Mouse (Mus musculus) Patski (cell line): ENCODE data around the gene Slc30a1. TPM values are rescaled to one million over a fixed set of nuclear protein-coding genes. Genes with fewer than 3 reads are reported as not detected.

ENCODE experiments used
- ATAC-seq: fragments of 100-300 bp; one replicate; pipeline ENCODE4 v1.8.0; 2021
- CTCF ChIA-PET: fragments of 350-600 bp; sonication (Branson Sonifier 250); formaldehyde crosslinking; loops from one replicate; lab custom pipeline; 2022; ENCODE audit warnings: inconsistent platforms; lab: Charles Lee
- POLR2A ChIA-PET: fragments of 350-600 bp; sonication (Branson Sonifier 250); formaldehyde crosslinking; loops from one replicate; lab custom pipeline; 2022; ENCODE audit warnings: antibody characterized with exemption, inconsistent platforms; lab: Charles Lee
- DNase-seq: peaks from one replicate; pipeline ENCODE4 v3.0.0-alpha.2; 2011; ENCODE audit warnings: low read depth, low spot score
- H3K27me3 ChIP-seq: fragments of 371-371 bp; one replicate; pipeline ENCODE4 v1.5.1; 2021
- CTCF ChIP-seq: fragments of 100-300 bp; IDR thresholded peaks from one replicate; pipeline ENCODE4 v1.5.1; 2021
- in situ Hi-C: fragments of 300-500 bp; cut with MboI; formaldehyde crosslinking; loops from 3 replicates; pipeline ENCODE4 v1.11.1; 2018; ENCODE audit warnings: low pct_unique_long_range_greater_than_20kb, mixed read lengths
- polyA plus RNA-seq: library from polyadenylated mRNA; unstranded; gene quantifications from one replicate; pipeline ENCODE4 v1.2.3, GENCODE M21; 2021

The Slc30a1 gene
- polyA plus RNA-seq, 1 experiment from 2014 or later, result 17.4 TPM

DNA sequence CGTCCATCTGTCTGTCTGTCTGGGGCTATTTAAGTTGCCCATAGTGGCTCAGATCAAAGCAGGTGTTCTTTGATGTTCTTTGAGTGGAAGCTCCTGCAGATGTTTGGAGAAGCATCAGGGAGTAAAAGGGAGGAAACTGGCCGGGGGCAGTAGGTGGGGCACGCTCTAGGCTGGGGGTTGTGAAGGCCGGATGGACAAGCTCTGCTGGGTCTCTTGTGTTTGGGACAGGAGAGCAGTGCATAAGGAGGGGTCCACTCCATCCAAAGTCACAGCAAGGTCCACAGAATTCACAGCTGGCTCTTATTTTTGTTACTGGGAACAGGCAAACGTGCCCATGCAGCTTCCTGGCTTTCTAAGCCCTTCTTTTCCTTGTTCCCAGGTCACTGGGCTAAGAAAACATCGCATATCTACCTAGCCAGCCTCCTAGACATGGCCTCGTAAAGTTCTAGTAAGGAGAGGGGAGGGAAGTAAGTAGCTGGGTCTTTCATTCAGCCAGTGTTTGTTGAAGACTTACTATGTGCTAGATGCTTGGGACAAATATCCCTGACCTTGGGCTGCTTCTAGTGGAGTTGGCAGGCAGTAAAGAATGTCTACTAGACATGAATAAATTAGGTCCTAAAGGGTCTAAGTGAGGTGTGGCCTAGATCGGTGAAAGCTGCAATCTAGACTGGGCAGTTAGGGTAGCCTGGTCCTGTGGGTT lies 25.9 kb downstream of the Slc30a1 start:
- in situ Hi-C loops, result no loop called here
- ATAC-seq (no peak), DNase-seq (no peak)
- ChIA-PET POLR2A (interaction anchor here (1.2 to 1.3 kb wide), 2 partner anchors 11 kb away, joined by 4 read pairs; no protein-coding TSS in a partner anchor), CTCF (interaction anchor here (0.7 to 1.4 kb wide), 2 partner anchors 14 to 26 kb away, joined by 3 to 6 read pairs; no protein-coding TSS in a partner anchor)
- TF ChIP-seq CTCF, result no peak
- H3K27me3 ChIP-seq, result no peaks in the 10 kb centered on the region

DNA sequence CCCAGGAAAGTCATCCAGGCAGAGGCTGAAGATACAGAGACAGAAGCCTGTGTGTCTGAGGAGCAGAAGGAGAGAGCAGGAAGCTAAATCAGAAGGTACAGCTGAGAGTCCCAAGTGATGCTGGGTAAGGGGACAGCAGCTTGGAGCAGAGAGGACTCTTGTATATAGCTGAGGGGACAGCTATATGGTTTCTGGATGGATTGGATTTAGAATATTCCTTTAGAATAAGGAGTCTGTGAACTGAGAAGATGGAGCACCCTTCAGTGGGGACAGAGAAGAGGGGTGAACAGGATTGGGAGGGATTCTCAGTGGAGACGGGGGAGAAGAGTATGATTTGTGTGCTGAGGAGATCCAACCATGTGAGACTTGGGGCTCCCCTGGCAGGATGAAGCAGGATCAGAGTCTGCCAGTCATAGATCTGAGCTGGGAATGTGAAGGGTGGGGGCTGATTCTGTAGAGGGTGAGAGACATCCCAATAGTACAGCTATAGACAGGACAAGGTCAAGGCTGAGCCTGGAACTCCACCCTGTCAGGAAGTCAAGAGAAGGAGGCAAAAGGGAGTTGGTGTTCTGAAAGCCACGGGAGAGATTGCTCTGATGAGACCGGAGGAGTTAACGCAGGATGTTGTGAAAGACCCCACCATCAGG lies 26.5 kb downstream of the Slc30a1 start:
- no peak for TF ChIP-seq CTCF
- in situ Hi-C loops, result no loop called here
- ATAC-seq (no peak), DNase-seq (no peak)
- CTCF ChIA-PET, result interaction anchor here (0.7 to 1.4 kb wide), 2 partner anchors 13 to 25 kb away, joined by 3 to 6 read pairs; no protein-coding TSS in a partner anchor
- POLR2A ChIA-PET, result interaction anchor here (1.2 to 1.3 kb wide), 2 partner anchors 11 to 12 kb away, joined by 4 read pairs; no protein-coding TSS in a partner anchor
- H3K27me3 ChIP-seq, result no peaks in the 10 kb centered on the region

DNA sequence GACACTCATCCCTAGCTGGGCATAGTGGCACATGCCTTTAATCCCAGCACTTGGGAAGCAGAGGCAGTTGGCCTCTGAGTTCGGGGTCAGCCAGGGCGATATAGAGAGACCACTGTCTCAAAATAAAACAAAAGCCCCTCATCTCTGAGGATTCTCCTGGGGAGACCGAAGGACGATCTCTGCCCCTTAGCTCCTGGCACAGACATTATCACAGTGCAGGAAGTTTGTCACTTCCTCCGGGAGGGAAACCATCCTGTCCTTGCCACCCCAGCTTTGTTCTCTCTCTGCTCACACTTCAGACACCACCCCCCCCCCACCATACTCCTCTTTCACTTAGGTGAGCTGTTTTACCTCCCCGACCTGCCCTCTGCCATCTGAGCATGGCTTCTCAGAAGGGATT lies 37.1 kb downstream of the Slc30a1 start:
- TF ChIP-seq CTCF, result no peak
- no peak for ATAC-seq
- no peak for DNase-seq
- ChIA-PET POLR2A (interaction anchor here (1.3 kb wide), 1 partner anchor 11 kb away, joined by 4 read pairs; no protein-coding TSS in a partner anchor), CTCF (interaction anchor here (0.8 to 0.9 kb wide), 2 partner anchors 16 to 52 kb away, joined by 3 read pairs; no protein-coding TSS in a partner anchor)
- in situ Hi-C loops, result no loop called here
- no peaks in the 10 kb centered on the region for H3K27me3 ChIP-seq

DNA sequence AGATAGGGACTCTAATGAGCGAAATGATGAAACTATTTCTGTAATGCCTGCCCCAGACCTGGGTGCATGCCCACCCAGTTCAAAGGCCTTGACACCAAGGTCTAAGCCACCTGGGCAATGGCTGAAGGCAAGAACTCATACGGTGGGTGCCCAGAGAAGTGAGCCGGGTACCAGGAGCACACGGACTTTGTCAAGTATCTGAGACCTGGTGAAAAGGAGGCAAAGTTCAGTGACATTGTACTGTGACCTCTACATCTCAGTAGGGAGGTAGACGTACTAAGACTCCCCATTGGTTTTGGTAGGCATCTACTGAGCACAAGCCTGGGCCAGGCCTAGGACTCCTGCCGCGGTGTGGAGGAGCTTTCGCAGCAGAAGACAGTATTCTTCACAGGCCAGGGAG lies 38.8 kb downstream of the Slc30a1 start:
- H3K27me3 ChIP-seq, result no peaks in the 10 kb centered on the region
- DNase-seq, result no peak
- in situ Hi-C loops, result no loop called here
- CTCF ChIA-PET, result no interaction called here
- TF ChIP-seq CTCF, result no peak
- POLR2A ChIA-PET, result no interaction called here
- no peak for ATAC-seq

- POLR2A ChIA-PET, result no interaction called here
- in situ Hi-C loops, result no loop called here
- no peak for DNase-seq
- H3K27me3 ChIP-seq, result no peaks in the 10 kb centered on the region
- no peak for ATAC-seq
- CTCF ChIA-PET, result interaction anchor here (1.1 kb wide), 1 partner anchor 13 kb away, joined by 6 read pairs; no protein-coding TSS in a partner anchor
- no peak for TF ChIP-seq CTCF
These were observed 39.2 kb downstream of the Slc30a1 start for GRCm38 (mm10) chr1:191945756-191946155.

- no peak for TF ChIP-seq CTCF
- in situ Hi-C loops, result no loop called here
- no peaks in the 10 kb centered on the region for H3K27me3 ChIP-seq
- ChIA-PET POLR2A (no interaction called here), CTCF (interaction anchor here (1.1 kb wide), 1 partner anchor 14 kb away, joined by 6 read pairs; no protein-coding TSS in a partner anchor)
- ATAC-seq (no peak), DNase-seq (no peak)
These were observed 39.7 kb downstream of the Slc30a1 start for GRCm38 (mm10) chr1:191946261-191946660.

- POLR2A ChIA-PET, result no interaction called here
- H3K27me3 ChIP-seq, result no peaks in the 10 kb centered on the region
- no peak for ATAC-seq
- CTCF ChIA-PET, result interaction anchor here (1.0 to 1.1 kb wide), 2 partner anchors 14 to 148 kb away, joined by 3 to 6 read pairs; no protein-coding TSS in a partner anchor
- TF ChIP-seq CTCF, result no peak
- in situ Hi-C loops, result no loop called here
- no peak for DNase-seq
These were observed 40.3 kb downstream of the Slc30a1 start for GRCm38 (mm10) chr1:191946835-191947234.

DNA sequence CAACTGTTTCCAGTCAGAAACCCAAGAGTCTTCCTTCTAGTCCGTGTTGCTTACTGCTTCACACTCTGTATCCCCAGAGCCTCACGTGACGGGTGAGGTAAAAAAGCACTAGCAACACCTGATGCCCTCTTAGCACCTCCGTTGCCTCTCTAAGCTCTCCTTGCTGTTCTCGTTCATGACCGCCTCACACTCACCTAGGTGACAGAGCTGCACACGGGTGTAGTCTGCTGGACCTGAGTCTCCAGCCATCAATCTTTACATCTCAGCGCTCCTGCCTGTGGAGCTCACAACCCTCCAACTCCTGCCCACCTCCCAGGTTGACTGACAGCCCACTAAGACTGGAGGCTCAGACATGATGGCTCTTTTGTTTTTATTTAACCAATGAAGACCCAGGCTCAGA lies 41.2 kb downstream of the Slc30a1 start:
- no peak for ATAC-seq
- POLR2A ChIA-PET, result no interaction called here

GRCm38 (mm10) chr1:191948600-191948999 lies 42.0 kb downstream of the Slc30a1 start:
- TF ChIP-seq CTCF, result no peak
- CTCF ChIA-PET, result no interaction called here
- H3K27me3 ChIP-seq, result no peaks in the 10 kb centered on the region
- in situ Hi-C loops, result no loop called here
- ATAC-seq, result no peak
- POLR2A ChIA-PET, result no interaction called here
- DNase-seq, result no peak

More for the DNA sequence above, 41.2 kb downstream of the Slc30a1 start:
- CTCF ChIA-PET, result no interaction called here
- TF ChIP-seq CTCF, result no peak
- no peaks in the 10 kb centered on the region for H3K27me3 ChIP-seq
- no peak for DNase-seq
- in situ Hi-C loops, result no loop called here

DNA sequence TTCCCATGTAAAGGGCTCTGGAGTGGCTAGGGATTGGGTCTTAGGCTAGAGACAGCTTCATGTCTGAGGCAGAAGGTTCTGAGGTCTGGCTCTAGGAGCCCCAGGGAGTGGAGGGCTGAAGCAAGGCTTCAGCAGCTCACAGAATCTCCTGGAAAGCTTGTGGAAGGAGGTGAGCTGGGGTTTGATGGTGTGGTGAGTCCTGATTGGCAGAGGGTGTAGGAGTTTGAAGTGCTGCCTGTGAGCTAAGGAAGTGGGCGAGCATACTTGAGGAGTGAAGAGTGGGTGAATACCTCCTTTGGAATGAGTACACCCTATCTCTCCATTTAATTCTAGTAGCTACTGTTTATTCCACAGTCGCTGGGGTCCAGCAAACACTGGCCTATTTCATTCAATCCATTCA lies 44.0 kb downstream of the Slc30a1 start:
- ChIA-PET POLR2A (no interaction called here), CTCF (interaction anchor here (0.7 kb wide), 1 partner anchor 43 kb away, joined by 3 read pairs; no protein-coding TSS in a partner anchor)
- TF ChIP-seq CTCF, result no peak
- no peak for ATAC-seq
- DNase-seq, result no peak
- in situ Hi-C loops, result loop anchor here (10.0 kb wide), 1 partner anchor 116 kb away; no protein-coding TSS in a partner anchor
- H3K27me3 ChIP-seq, result no peaks in the 10 kb centered on the region
